Mouse (Mus musculus): ENCODE results near the gene Eva1b.

DNA sequence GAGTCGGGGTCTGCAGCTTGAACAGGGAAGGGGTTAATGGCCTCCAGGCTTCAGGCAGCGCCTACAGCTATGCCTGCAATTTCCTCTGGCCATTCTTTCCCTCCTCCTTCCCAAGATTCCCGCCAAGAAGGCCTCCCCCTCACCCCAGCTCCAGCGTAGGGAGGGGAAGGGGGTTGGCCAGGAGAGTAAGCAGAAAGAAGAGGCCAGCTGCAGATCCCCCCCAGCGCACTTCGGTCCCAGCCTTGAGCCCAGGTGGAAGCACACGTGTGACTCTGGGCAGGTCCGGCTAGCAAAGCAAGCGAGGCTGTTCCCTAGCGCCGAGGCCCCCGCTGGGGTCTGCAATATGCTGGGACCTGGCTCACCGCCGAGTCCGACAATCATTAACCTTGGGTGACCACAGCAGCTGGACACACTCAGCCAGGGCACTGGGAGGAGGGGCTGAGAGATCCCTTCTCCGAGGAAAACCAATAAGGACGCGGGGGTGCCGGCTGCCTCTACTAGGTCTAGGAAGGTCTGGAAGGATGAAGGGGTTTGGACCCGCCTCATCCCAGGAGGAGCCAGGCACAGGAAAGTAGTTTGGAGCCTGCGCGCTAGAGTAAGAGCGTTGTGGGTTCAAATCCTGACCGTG is at the start of gene Eva1b:
- TF ChIP-seq ZNF384 (IDR thresholded peaks at IDR 0.05; ENCODE audit: low read depth, low read length) (no peak), ZC3H11A (IDR thresholded peaks at IDR 0.05; ENCODE audit: borderline replicate concordance, low read depth, low read length) (no peak), CHD2 (IDR thresholded peaks at IDR 0.05; ENCODE audit: low read depth, low read length) (no peak)
